Mouse (Mus musculus) olfactory bulb, adult 2 months (tissue): ENCODE measurements around the gene Sptbn4.

Source experiments
- CTCF ChIP-seq: fragments of 200-500 bp; IDR thresholded peaks from 2 replicates; pipeline ENCODE4 v1.5.1; 2012; ENCODE audit warnings: low read depth, mild to moderate bottlenecking, low read length, moderate library complexity; ENCODE audit not compliant: insufficient read depth
- POLR2A ChIP-seq: fragments of 200-500 bp; IDR thresholded peaks from 2 replicates; pipeline ENCODE4 v1.6.1; 2012; ENCODE audit warnings: mild to moderate bottlenecking, low read depth, low read length, moderate library complexity; ENCODE audit not compliant: insufficient read depth

DNA sequence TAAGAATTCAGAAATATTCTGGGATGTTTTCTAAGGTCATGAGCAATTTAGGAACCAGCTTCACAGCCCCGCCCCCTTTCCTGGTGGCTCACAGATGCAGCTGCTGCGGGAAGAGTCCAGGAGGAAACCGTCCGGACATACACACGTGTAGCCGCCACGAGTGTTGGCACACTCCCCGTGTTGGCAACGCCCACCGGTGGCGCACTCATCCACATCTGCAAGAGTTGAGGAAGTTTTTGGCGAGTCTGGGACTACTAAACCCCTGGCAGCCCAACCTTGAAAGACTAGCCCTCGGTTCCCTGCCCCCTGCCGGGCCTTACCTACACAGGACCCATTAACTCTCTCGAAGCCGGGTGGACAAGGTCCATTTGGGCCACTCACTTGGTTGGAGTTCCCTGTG lies 118.8 kb downstream of the Sptbn4 start:
- TF ChIP-seq CTCF = no peak
- TF ChIP-seq POLR2A = no peak
